Mouse (Mus musculus) stomach, embryonic 15.5 days (tissue): Measurements from ENCODE around the gene Frmpd1. TPM values are rescaled to one million over a fixed set of nuclear protein-coding genes. Genes with fewer than 3 reads are reported as not detected.
A peak's percentile ranks its signal among the peaks of the same experiment; 100 is the strongest.

Experiments used
- ATAC-seq: fragments of 200-750 bp; cut with Nextera tagmentation; 2 replicates; pipeline ENCODE4 v1.8.0; 2017; ENCODE audit warnings: low read depth, moderate number of reproducible peaks, moderate TSS enrichment; ENCODE audit not compliant: insufficient read depth, low FRiP score
- H3K27ac ChIP-seq: fragments of 300-500 bp; sonication (generic); 2 replicates; pipeline ENCODE4 v1.5.1; 2015; ENCODE audit warnings: mild to moderate bottlenecking, inconsistent platforms
- H3K27me3 ChIP-seq: fragments of 300-500 bp; sonication (generic); replicated peaks from 2 replicates; pipeline ENCODE4 v1.6.1; 2015; ENCODE audit warnings: inconsistent platforms
- H3K36me3 ChIP-seq: fragments of 300-500 bp; sonication (generic); 2 replicates; pipeline ENCODE4 v1.6.1; 2015; ENCODE audit warnings: inconsistent platforms
- H3K4me1 ChIP-seq: fragments of 300-500 bp; sonication (generic); 2 replicates; pipeline ENCODE4 v1.6.1; 2015; ENCODE audit warnings: inconsistent platforms
- H3K4me2 ChIP-seq: fragments of 300-500 bp; sonication (generic); 2 replicates; pipeline ENCODE4 v1.6.1; 2015; ENCODE audit warnings: mild to moderate bottlenecking, inconsistent platforms
- H3K4me3 ChIP-seq: fragments of 300-500 bp; sonication (generic); replicated peaks from 2 replicates; pipeline ENCODE4 v1.5.1; 2015; ENCODE audit warnings: inconsistent platforms
- H3K9ac ChIP-seq: fragments of 300-500 bp; sonication (generic); 2 replicates; pipeline ENCODE4 v1.6.1; 2015; ENCODE audit warnings: inconsistent platforms
- H3K9me3 ChIP-seq: fragments of 300-500 bp; sonication (generic); 2 replicates; pipeline ENCODE4 v1.6.1; 2016; ENCODE audit warnings: inconsistent platforms
- WGBS: fragments of 180-500 bp; shearing (Covaris S2); methylation state at CpG from one replicate; pipeline ENCODE4 v1.1.7; 2015; 5-methylcytosine and 5-hydroxymethylcytosine counted together
- polyA plus RNA-seq: library from polyadenylated mRNA; unstranded; fragments of >200 nt; fragmentation: Nextera tagmentation; extraction: Ambion mirVana; gene quantifications from 2 replicates; pipeline ENCODE4 v1.2.1, GENCODE M21; 2015

Frmpd1 gene
- polyA plus RNA-seq, result 0.74 and 0.84 TPM in 2 replicates

DNA sequence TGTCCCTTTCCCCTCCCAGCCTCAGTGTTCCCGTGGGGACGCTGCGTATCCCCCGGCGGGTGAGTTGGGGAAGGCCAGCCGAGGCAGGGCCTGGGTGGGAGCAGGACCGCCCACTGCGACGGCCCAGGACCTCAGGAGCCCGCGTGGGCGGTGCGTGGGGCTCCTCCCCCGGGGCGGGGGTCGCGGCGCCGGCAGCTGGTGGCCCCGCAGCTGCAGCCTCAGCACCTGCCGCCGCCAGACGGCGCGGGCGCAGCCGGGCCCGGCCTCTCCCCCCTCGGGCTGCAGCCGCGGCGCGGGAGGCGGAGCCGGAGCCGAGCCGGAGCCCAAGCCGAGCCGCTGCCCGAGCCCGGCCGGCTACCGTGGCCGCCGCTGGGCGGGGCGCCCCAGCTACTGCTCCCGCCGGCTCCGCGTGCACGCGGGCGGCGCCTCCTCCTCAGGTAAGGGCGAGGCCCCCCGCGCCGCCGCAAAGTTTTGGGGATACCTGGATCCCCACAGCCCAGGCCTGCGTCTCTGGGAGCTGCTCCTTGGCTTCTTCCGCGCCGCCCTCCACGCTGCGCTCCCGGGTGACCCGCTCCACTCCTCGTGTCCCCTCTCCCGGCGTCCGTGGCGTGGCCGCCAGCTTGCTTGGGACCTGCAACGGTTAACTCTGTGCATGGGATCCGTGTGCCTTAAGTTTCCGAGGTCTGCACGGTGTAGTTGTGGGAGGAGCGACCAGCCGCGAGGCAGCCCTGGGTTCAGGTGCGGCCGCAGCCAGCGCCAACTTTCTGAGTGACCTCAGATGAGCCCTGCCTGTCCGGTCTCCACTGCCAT, at the start of gene Frmpd1:
Gene Frmpd1 (plus strand): TSS at position 355 of the 810 bp plus-strand sequence.
- Histone ChIP-seq H3K4me3 (peak within 1 kb of the TSS; percentile 61), H3K36me3 (no peaks in the 10 kb centered on the region), H3K27me3 (peaks cover 21% of the 10 kb centered on the region; the same call in 1 of the 2 replicates), H3K4me2 (peak within 1 kb of the TSS; percentile 100), H3K9me3 (no peaks in the 10 kb centered on the region), H3K9ac (peak within 1 kb of the TSS; percentile 45; the same call in 1 of the 2 replicates), H3K4me1 (peaks cover 13% of the 10 kb centered on the region; the same call in 1 of the 2 replicates), H3K27ac (no peak within 1 kb of the TSS)
- under 1% methylated on average over 75 of the region's 85 CpGs for WGBS
- peak; percentile 78 for ATAC-seq

DNA sequence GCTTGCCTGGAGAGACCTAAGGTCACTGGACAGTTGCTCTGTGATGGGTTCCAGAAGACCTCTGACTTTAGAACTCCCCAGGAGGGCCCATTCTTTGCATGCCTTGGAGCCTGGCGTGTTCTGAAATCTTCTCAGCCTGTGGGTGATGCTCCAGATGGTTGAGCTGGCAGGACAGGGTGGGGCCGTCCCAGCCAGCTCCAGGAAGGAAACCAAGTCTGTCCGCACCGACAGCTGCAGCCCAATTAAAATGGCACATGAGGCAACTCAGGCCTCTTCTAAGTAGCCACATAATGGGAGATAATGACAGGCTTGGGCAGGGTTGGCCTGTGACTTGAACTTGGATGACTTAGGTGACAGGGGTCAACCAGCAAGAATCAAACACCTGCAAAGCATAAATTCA, 47.0 kb upstream of the Frmpd1 start:
- H3K4me3 ChIP-seq, result no peak overlapping the region
- no peaks in the 10 kb centered on the region for H3K27me3 ChIP-seq
- H3K4me2 ChIP-seq, result no peak overlapping the region
- no peak for ATAC-seq
- H3K4me1 ChIP-seq, result peaks cover 2% of the 10 kb centered on the region; the same call in 1 of the 2 replicates
- no peaks in the 10 kb centered on the region for H3K9me3 ChIP-seq
- no peak overlapping the region for H3K9ac ChIP-seq
- H3K36me3 ChIP-seq, result no peaks in the 10 kb centered on the region
- 55% methylated on average over 4 of the region's 4 CpGs for WGBS
- H3K27ac ChIP-seq, result no peak overlapping the region

DNA sequence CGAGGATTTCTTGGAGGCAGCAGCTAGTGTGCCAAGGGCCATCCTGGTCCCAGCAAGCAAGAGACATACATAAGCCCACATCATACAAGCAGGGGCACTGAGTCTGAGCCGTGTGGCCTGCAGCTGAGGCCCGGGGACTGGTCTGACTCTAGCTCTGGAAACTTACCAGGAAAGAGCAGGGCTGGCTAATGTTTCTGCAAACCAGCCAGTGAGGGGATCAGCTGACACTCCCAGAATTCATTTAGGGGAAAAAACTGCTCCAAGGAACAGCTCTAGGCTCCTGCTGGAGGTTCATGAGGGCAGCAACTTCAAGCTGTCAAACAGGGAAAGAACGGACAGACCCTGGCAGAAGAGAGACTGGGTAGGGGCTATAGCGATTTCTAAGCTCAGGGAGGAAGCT, 42.8 kb upstream of the Frmpd1 start:
- Histone ChIP-seq H3K4me2 (no peak overlapping the region), H3K27ac (no peak overlapping the region), H3K36me3 (no peaks in the 10 kb centered on the region), H3K9me3 (no peaks in the 10 kb centered on the region), H3K27me3 (no peaks in the 10 kb centered on the region), H3K9ac (no peak overlapping the region), H3K4me1 (peaks cover 5% of the 10 kb centered on the region; the same call in 1 of the 2 replicates), H3K4me3 (no peak overlapping the region)
- no peak for ATAC-seq
- 51% methylated on average over 5 of the region's 5 CpGs for WGBS

DNA sequence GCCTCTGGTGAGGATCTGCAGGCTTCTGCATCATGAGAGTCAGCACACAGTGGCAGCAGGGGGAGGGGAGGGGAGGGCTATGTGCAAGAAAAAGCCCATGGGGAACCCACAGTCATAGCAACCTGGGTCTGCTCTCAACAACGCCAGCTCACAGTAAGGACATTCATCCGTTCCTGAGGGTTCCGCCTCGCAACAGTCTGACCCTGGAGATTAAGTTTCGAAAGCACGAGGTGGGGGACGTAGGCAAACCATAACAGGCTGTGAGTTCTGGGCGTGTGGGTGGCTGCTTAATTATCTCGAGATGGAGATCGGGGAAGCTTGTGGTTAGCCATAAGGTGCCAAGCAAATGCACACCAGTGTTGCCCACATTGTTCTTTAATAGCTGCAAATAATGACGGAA, 42.3 kb upstream of the Frmpd1 start:
- ATAC-seq, result no peak

DNA sequence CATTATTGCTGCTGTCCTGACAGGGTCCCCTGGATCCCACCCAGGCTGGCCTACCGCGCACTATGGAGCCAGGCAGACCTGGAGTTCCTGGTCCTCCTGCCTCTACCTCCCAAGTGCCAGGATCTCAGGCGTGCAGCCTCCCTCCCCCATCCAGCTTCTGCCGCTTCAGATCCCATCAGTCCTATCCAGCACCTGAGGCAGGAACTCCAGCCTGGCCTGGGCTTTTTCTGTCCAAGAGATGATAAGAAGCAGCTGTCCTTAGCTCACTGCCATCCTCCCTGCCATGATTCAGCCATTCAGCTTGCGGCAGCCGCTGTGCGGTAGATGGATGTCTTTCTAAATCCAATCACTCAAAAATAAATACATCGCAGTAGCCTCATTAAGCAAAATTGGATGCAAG, 41.7 kb upstream of the Frmpd1 start:
- ATAC-seq, result no peak
- Histone ChIP-seq H3K27ac (no peak overlapping the region), H3K9me3 (no peaks in the 10 kb centered on the region), H3K4me3 (no peak overlapping the region), H3K27me3 (no peaks in the 10 kb centered on the region), H3K9ac (no peak overlapping the region), H3K4me2 (no peak overlapping the region), H3K4me1 (peaks cover 5% of the 10 kb centered on the region; the same call in 1 of the 2 replicates), H3K36me3 (no peaks in the 10 kb centered on the region)
- WGBS, result 46% methylated on average over 8 of the region's 8 CpGs

More for the DNA sequence above, 42.3 kb upstream of the Frmpd1 start:
- H3K4me3 ChIP-seq, result no peak overlapping the region
- H3K27ac ChIP-seq, result no peak overlapping the region
- no peaks in the 10 kb centered on the region for H3K9me3 ChIP-seq
- H3K9ac ChIP-seq, result no peak overlapping the region
- H3K36me3 ChIP-seq, result no peaks in the 10 kb centered on the region
- H3K4me1 ChIP-seq, result peaks cover 5% of the 10 kb centered on the region; the same call in 1 of the 2 replicates
- H3K4me2 ChIP-seq, result no peak overlapping the region
- WGBS, result 32% methylated on average over 11 of the region's 11 CpGs
- no peaks in the 10 kb centered on the region for H3K27me3 ChIP-seq

DNA sequence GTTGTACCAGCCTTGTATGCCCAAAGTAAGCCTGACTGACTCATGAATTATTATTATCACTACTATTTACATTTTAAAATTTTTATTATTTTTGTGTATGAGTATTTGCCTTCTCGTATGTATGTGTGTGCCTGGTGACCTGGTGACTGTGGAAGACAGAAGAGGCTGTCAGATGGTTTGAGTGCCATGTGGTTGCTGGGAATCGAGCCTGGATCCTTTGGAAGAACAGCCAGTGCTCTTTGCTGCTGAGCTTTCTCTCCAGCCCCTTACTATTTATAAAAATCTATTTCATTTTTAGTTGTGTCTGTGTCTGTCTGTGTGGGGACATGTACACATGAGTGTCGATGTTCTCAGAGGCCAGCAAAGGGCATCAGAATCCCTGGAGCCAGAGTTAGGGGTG, 28.2 kb upstream of the Frmpd1 start:
- Histone ChIP-seq H3K27ac (no peak overlapping the region), H3K4me1 (no peaks in the 10 kb centered on the region), H3K4me2 (no peak overlapping the region), H3K27me3 (no peaks in the 10 kb centered on the region), H3K9me3 (no peaks in the 10 kb centered on the region), H3K4me3 (no peak overlapping the region), H3K9ac (no peak overlapping the region), H3K36me3 (no peaks in the 10 kb centered on the region)
- no peak for ATAC-seq
- WGBS, result 77% methylated on average over 3 of the region's 3 CpGs

DNA sequence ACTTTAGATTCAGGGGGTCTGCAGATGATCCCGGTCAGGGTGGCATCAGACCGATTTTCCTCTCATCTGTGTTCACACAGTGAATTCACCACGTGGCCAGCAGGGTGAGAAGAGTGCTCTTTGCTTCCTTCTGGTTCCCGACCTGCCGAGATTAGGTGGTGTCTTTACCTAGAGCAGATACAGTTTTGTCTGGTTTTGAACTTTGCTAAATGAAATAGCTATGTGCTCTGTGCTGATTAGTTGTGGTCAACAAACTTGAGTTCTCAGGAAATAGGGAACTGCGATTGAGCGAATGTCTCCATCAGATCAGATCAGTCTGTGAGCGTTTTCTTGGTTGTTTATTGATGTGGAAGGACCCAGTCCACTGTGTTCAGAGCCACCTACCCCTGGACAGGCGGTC, 26.1 kb upstream of the Frmpd1 start:
- Histone ChIP-seq H3K4me2 (no peak overlapping the region), H3K9me3 (no peaks in the 10 kb centered on the region), H3K4me3 (no peak overlapping the region), H3K4me1 (no peaks in the 10 kb centered on the region), H3K9ac (no peak overlapping the region), H3K36me3 (no peaks in the 10 kb centered on the region), H3K27me3 (no peaks in the 10 kb centered on the region), H3K27ac (no peak overlapping the region)
- no peak for ATAC-seq
- 66% methylated on average over 9 of the region's 9 CpGs for WGBS

DNA sequence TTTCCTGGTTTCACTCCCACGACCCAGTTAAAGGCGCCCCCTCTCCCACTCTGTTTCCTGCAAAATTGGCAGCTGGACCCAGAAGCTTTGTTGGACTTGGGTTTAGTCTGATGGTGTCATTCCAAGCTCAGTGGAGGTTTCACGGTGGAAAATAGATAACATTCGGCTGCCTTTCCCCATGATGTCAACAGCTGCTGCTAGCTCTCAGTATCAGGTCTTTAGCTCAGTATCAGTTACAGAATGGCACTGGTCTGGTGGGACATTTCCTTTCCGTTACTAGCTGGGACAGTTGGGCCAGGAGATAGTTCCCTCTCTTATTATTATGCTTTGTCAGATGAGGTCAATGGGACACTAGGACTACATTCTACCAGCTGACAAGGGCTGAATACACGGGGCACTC, 23.9 kb upstream of the Frmpd1 start:
- H3K9ac ChIP-seq, result no peak overlapping the region
- H3K27me3 ChIP-seq, result no peaks in the 10 kb centered on the region
- H3K27ac ChIP-seq, result no peak overlapping the region
- no peaks in the 10 kb centered on the region for H3K4me1 ChIP-seq
- ATAC-seq, result no peak
- 62% methylated on average over 6 of the region's 6 CpGs for WGBS
- H3K4me2 ChIP-seq, result no peak overlapping the region
- H3K36me3 ChIP-seq, result no peaks in the 10 kb centered on the region
- no peaks in the 10 kb centered on the region for H3K9me3 ChIP-seq
- H3K4me3 ChIP-seq, result no peak overlapping the region

DNA sequence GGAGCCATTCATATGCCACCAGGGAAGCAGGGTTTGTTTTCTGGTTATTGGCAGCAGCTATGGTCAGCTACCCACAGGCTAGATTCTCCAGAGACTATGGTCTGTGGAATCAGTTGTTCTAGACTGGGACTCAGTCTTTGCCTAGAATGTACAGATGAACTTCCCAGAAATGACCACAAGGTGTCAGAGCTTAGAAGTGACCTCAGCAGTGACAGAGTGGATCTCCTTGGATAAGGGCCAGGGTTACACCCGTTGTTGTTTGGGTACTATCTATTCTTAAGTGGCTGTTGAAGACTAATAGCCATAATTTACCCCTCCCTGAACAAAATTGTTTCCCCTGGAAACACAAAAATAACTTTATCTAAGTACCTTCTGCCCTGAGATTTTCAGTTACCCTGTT, 21.0 kb upstream of the Frmpd1 start:
- Histone ChIP-seq H3K36me3 (no peaks in the 10 kb centered on the region), H3K9me3 (no peaks in the 10 kb centered on the region), H3K4me2 (no peak overlapping the region), H3K27ac (no peak overlapping the region), H3K9ac (no peak overlapping the region), H3K27me3 (no peaks in the 10 kb centered on the region), H3K4me3 (no peak overlapping the region), H3K4me1 (no peaks in the 10 kb centered on the region)
- WGBS, result 6% methylated on average over 1 of the region's 1 CpGs
- no peak for ATAC-seq

DNA sequence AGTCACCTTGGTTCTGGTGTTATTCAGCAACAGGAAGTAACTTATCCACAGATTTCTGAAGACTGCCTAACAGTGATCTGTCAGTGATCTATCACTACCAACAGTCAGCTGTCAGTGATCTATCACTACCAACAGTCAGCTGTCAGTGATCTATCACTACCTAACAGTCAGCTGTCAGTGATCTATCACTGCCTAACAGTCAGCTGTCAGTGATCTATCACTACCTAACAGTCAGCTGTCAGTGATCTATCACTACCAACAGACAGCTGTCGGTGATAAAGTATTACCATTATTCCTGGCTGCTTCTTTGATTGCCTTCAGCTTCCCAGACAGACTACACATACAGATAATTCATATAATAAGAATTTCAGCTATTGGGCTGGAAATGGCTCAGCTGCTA, 19.2 kb upstream of the Frmpd1 start:
- Histone ChIP-seq H3K9me3 (no peaks in the 10 kb centered on the region), H3K4me2 (no peak overlapping the region), H3K4me1 (no peaks in the 10 kb centered on the region), H3K36me3 (no peaks in the 10 kb centered on the region), H3K27me3 (no peaks in the 10 kb centered on the region), H3K27ac (no peak overlapping the region), H3K9ac (no peak overlapping the region), H3K4me3 (no peak overlapping the region)
- no peak for ATAC-seq
- WGBS, result 88% methylated on average over 1 of the region's 1 CpGs

DNA sequence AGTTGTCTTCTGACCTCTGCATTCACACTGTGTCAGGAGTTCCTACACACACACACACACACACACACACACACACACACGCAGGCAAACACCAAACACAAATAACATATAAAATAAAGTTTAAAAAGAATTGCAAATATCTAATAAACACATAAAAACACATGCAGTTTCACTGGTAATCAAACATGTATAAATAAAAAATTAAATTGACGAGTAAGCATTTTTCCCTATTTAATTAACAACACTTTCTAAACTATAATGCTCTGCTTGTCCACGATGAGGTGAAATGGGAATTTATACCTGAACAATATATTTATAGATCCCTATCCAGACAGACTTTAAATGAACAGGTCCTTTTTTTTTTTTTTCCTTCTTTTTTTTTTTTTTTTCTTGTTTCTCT, 18.7 kb upstream of the Frmpd1 start:
- no peak overlapping the region for H3K4me2 ChIP-seq
- H3K36me3 ChIP-seq, result no peaks in the 10 kb centered on the region
- no peak overlapping the region for H3K27ac ChIP-seq
- no peaks in the 10 kb centered on the region for H3K4me1 ChIP-seq
- no peak overlapping the region for H3K4me3 ChIP-seq
- no peaks in the 10 kb centered on the region for H3K9me3 ChIP-seq
- no peaks in the 10 kb centered on the region for H3K27me3 ChIP-seq
- no peak overlapping the region for H3K9ac ChIP-seq
- no peak for ATAC-seq
- WGBS, result 82% methylated on average over 3 of the region's 3 CpGs

DNA sequence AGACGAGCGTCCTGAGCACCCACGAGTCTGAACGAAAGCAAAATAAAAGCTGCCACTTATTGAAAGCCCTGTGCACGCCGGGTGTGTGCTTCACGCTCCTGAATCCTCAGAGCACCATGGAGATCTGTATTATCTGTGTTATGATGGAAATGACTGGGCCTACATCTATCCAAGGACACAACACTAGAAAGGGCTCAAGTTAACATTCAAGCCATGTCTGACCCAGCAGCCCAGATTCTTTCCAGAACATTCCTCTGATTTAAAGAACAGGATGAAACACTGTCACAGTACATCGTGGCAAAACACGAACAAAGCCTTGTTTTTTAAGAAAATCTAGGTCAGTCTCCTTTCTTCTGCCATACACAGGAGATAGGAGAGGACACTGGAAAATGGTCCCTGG, 13.3 kb upstream of the Frmpd1 start:
- Histone ChIP-seq H3K4me1 (no peaks in the 10 kb centered on the region), H3K36me3 (no peaks in the 10 kb centered on the region), H3K4me2 (no peak overlapping the region), H3K4me3 (no peak overlapping the region), H3K9ac (no peak overlapping the region), H3K9me3 (no peaks in the 10 kb centered on the region), H3K27ac (no peak overlapping the region), H3K27me3 (no peaks in the 10 kb centered on the region)
- no peak for ATAC-seq
- 88% methylated on average over 9 of the region's 9 CpGs for WGBS
